Mouse (Mus musculus) megakaryocyte, embryonic 14.5 days (primary cell): ENCODE data around the gene Tef. TPM values are rescaled to one million over a fixed set of nuclear protein-coding genes. Genes with fewer than 3 reads are reported as not detected.
A peak's percentile ranks its signal among the peaks of the same experiment; 100 is the strongest.

Experiments
- H3K27me3 ChIP-seq: replicated peaks from 2 replicates; pipeline ENCODE3; 2012; ENCODE audit warnings: inconsistent platforms
- H3K36me3 ChIP-seq: replicated peaks from 2 replicates; pipeline ENCODE3; 2012; ENCODE audit warnings: low read length, inconsistent platforms, mixed read lengths
- H3K4me1 ChIP-seq: 2 replicates; pipeline ENCODE4 v1.6.1; 2012; ENCODE audit warnings: inconsistent platforms
- H3K4me3 ChIP-seq: replicated peaks from 2 replicates; pipeline ENCODE3; 2012; ENCODE audit warnings: moderate library complexity, mild to moderate bottlenecking, inconsistent platforms
- H3K9me3 ChIP-seq: 2 replicates; pipeline ENCODE4 v1.6.1; 2012; ENCODE audit warnings: inconsistent platforms
- FLI1 ChIP-seq: IDR thresholded peaks from 2 replicates; pipeline ENCODE4 v1.6.1; 2012; ENCODE audit warnings: low read length, inconsistent platforms, mixed read lengths
- GATA1 ChIP-seq: IDR thresholded peaks from 3 replicates; pipeline ENCODE4 v1.6.1; 2012; ENCODE audit warnings: mixed read lengths, low read length, inconsistent platforms, borderline replicate concordance
- polyA plus RNA-seq: library from polyadenylated mRNA; stranded (reverse); fragments of >175 nt; gene quantifications from 2 replicates; pipeline ENCODE4 v1.2.3, GENCODE M21; 2012; ENCODE audit warnings: low replicate concordance; ENCODE audit not compliant: insufficient read depth

Gene Tef
- polyA plus RNA-seq, 1 experiment, result 6.1 TPM

DNA sequence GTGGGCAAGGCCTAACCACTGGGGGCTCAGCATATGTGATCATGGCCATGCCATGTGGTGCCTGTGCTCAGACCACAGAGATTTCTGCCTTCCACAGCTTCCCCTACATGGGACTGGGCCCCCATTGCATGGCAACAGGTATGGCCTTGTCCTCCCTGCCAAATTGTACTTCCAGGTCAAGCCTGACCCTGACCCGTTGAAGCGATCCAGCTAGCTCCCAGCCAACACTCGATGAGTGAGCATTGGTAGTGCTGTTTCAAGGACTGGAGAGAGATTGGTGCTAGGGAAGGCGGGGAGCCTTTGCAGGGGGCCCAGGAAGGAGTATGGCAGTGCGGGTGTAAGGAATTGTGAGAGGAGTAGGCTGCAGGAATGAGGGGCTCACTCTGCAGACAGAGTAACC, 35.8 kb upstream of the Tef start:
- Histone ChIP-seq H3K36me3 (peaks cover 51% of the 10 kb centered on the region), H3K4me3 (no peak overlapping the region), H3K27me3 (no peaks in the 10 kb centered on the region), H3K4me1 (peaks cover 49% of the 10 kb centered on the region), H3K9me3 (peaks cover 4% of the 10 kb centered on the region)
- TF ChIP-seq FLI1, result no peak

DNA sequence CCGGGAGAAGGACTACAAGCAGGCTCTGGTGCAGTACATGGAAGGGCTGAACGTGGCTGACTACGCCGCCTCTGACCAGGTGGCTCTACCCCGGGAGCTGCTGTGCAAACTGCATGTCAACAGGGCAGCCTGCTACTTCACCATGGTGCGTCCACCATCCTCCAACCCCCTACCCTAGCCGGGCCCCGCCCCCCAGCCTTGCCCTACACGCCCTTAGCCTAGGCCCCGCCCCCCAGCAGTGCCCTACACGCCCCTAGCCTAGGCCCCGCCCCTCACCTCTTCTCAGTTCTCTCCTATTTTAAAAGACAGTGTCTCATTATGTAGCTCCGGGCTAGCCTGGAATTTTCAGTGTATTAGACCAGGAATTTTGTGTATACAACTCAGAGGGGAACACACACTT, 33.2 kb upstream of the Tef start:
- H3K4me1 ChIP-seq, result peaks cover 52% of the 10 kb centered on the region
- H3K36me3 ChIP-seq, result peaks cover 60% of the 10 kb centered on the region
- H3K27me3 ChIP-seq, result no peaks in the 10 kb centered on the region
- H3K4me3 ChIP-seq, result no peak overlapping the region
- TF ChIP-seq GATA1 (no peak), FLI1 (no peak)
- no peaks in the 10 kb centered on the region for H3K9me3 ChIP-seq

DNA sequence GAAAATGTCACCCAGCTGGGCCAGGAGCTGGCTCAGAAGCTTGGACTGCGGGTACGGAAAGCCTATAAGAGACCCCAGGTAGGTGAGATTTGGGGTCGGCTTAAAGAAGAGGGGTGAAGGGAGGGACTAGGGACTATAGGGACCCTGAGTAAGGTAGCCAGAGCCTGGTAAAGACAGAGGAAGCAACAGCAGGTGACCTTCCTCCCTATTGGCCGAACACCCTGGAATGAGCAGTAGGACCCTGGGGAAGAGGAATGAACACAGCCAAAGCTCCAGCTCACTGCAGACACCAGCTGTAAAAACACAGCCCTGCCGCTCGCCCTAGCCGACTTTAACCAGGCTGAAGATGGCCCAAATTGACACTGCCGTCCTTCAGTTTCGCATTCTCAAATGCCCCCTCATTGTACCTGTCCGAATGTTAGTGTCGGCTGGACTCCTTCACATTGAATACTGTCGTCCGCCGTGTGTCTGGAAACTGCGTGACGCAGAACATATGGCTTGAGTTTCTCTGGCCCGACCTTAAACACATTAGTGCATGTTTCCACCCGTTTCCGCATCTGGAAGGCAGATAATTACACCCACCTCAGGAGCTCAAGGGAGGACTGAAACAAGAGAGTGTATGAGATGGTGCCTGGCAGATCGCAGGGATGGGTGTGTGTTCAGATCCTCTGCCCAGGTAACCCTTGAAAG, 29.6 kb upstream of the Tef start:
- Histone ChIP-seq H3K9me3 (no peaks in the 10 kb centered on the region), H3K27me3 (no peaks in the 10 kb centered on the region), H3K4me1 (peaks cover 49% of the 10 kb centered on the region), H3K4me3 (no peak overlapping the region), H3K36me3 (peaks cover 90% of the 10 kb centered on the region)
- TF ChIP-seq GATA1, result no peak
- TF ChIP-seq FLI1, result no peak

DNA sequence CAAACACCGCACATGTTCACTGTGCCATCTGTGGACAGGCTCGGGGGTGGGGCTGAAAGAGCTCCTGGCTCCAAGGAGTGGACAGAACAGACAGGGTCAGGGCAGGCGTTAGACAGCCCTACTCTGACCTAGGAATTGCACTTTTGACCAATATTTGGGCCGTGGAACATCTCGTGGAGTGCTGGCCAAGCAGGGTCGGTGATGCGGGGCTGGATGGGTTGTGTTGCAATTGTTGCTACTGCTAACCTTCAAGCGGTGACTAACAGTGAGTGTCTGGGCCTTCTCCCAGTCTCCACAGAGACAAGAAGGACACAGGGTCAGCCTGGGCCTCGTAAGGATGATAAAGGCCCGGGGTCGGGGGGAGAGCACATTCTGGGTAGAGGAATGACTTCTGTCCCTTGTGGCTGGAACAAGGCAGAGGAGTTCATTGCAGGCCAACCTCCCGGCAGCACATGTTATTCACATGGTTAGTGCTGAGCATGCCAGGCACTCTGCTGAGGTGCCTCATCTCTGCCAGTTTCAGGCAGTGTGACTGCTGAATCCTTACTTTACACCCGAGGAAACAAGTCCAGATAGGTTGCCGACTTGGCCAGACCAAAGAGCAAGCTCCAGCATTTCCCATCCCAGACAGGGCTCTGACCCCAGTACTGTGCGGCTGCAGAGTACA, 27.6 kb upstream of the Tef start:
- H3K4me3 ChIP-seq, result no peak overlapping the region
- H3K9me3 ChIP-seq, result no peaks in the 10 kb centered on the region
- H3K36me3 ChIP-seq, result peaks cover 91% of the 10 kb centered on the region
- TF ChIP-seq FLI1 (no peak), GATA1 (no peak)
- H3K27me3 ChIP-seq, result no peaks in the 10 kb centered on the region
- peaks cover 60% of the 10 kb centered on the region for H3K4me1 ChIP-seq

DNA sequence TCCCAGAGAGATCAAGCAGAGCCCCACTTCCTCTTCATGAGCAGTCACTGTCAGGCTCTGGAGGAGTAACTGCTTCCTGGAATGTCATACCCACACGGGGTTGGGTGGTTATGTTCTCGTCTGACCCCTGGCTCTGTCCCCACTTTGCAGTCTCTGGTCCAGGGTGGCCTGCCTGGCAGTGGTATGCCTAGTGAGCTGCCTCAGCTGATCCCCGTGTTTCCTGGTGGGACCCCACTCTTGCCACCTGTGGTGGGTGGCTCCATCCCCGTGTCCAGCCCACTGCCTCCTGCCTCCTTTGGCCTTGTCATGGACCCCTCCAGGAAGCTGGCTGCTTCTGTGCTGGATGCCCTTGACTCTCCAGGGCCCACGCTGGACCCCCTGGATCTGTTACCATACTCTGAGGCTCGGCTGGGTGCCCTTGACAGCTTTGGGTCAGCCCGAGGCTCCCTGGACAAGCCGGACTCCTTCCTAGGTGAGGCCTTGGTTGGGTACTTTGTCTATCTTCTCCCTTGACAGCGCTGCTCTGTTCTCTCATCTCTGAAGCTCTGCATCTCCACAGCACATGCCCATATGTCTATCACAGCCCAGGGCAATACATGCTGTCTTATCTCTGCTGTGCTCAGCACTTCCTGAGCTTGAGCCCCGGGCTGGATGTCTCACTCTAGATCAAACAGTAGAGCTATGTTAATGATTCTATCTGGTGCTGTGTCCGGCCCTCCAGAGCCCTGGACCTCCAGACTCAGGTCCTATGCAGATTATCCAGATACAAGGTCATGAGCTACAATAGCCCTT, 25.4 kb upstream of the Tef start:
- H3K27me3 ChIP-seq, result no peaks in the 10 kb centered on the region
- peak overlapping the region; percentile 64 for H3K4me3 ChIP-seq
- no peaks in the 10 kb centered on the region for H3K9me3 ChIP-seq
- peaks cover 100% of the 10 kb centered on the region for H3K36me3 ChIP-seq
- peaks cover 60% of the 10 kb centered on the region for H3K4me1 ChIP-seq
- no peak for TF ChIP-seq GATA1
- no peak for TF ChIP-seq FLI1

DNA sequence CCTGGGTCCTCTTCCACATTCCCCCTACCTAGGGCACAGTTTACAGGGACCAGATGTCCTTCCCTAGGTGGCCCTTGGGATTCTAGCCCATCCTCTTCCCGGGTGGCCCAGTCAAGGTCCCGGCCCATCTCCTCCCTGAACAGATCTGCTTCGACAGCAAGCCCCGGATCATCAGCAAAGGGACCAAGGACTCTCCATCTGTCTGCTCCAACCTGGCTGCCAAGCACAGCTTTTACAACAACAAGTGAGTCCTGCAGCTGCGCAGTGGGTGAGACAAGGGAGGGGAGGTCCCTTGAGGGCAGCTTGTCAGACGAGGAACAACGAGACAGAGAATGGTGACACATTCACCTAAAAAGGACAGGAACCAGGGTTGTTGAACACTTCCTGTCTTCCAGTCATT, 20.4 kb upstream of the Tef start:
- H3K9me3 ChIP-seq, result no peaks in the 10 kb centered on the region
- H3K36me3 ChIP-seq, result peaks cover 96% of the 10 kb centered on the region
- TF ChIP-seq GATA1 (no peak), FLI1 (no peak)

DNA sequence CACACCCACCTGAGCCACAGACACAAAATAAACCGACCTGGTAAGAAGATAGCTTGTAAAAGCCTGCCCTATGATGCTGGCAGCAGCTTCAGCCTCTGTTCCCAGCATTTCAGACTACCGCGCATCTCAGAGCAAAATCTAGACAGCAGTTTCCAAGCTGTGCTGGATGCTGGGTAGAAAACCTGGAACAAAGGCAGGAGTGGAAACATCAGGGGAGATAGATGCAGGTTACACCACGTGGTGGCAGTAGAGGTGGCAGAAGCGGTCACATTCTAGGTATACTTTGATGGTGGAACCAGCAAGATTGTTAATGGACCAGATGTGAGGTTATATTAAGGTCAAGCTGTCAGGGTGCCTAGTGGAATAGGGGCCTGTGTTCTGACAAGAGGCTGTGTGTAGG, 17.5 kb upstream of the Tef start:
- Histone ChIP-seq H3K4me3 (no peak overlapping the region), H3K27me3 (no peaks in the 10 kb centered on the region), H3K36me3 (peaks cover 91% of the 10 kb centered on the region), H3K4me1 (peaks cover 6% of the 10 kb centered on the region; the same call in 1 of the 2 replicates), H3K9me3 (no peaks in the 10 kb centered on the region)
- TF ChIP-seq FLI1, result no peak
- TF ChIP-seq GATA1, result no peak

More for the DNA sequence above, 20.4 kb upstream of the Tef start:
- H3K4me1 ChIP-seq, result peaks cover 33% of the 10 kb centered on the region
- no peaks in the 10 kb centered on the region for H3K27me3 ChIP-seq
- H3K4me3 ChIP-seq, result no peak overlapping the region

DNA sequence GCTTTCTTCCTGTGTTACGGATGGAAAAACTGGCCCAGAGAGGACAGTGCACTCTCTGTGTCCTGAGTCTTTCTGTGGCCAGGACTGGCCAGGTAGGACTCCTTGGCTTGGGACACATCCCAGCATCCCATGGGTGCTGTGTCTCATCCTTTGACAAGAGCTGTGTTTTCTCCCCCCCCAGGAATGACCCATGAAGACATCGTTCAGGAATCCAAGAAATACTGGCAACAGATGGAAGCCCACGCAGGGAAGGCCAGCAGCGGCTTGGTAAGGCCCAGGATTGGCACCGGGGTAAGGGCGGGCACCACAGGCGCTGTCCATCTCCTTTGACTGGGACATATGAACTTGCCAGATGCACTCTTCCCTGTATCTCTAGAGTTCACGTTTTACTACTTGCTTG, 16.5 kb upstream of the Tef start:
- peaks cover 90% of the 10 kb centered on the region for H3K36me3 ChIP-seq
- H3K9me3 ChIP-seq, result no peaks in the 10 kb centered on the region
- H3K27me3 ChIP-seq, result no peaks in the 10 kb centered on the region
- TF ChIP-seq FLI1 (no peak), GATA1 (no peak)
- H3K4me3 ChIP-seq, result no peak overlapping the region
- peaks cover 5% of the 10 kb centered on the region; the same call in 1 of the 2 replicates for H3K4me1 ChIP-seq

DNA sequence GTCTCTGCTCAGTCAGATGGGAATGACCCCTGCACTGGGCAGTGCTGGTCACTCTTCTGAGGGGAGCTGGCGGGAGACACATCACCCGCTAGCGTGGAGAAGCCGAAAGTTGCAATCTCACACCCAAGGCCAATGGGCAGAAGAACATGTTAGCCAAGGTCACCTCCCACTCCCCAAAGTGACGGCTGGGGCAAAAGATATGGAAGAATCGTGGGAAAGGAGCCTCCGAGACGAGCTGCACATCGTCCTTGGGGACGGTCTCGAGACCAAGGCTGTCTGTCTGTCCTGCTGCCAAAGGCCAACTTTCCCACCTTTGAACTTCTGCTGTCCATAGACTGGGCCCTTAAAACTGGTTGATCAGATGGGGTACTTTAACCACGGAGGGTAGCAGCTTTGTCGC, 14.7 kb upstream of the Tef start:
- TF ChIP-seq GATA1 (no peak), FLI1 (no peak)
- peaks cover 10% of the 10 kb centered on the region for H3K4me1 ChIP-seq
- H3K9me3 ChIP-seq, result no peaks in the 10 kb centered on the region
- H3K36me3 ChIP-seq, result peaks cover 89% of the 10 kb centered on the region
- no peak overlapping the region for H3K4me3 ChIP-seq
- H3K27me3 ChIP-seq, result no peaks in the 10 kb centered on the region

DNA sequence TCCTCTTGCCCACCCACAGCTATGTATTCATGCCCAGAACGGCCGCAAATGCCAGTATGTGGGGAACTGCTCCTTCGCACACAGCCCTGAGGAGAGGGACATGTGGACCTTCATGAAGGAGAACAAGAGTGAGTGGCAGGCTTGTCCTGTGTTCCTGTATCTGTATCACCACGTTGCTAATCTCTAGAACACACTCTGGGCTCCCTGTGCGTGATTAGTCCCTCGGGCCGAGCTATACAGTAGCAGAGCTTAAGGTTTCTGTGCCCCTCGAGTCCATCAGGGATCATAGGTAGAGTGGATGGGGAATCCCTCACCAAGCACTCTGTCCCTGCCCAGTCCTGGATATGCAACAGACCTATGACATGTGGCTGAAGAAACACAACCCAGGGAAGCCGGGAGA, 9.8 kb upstream of the Tef start:
- peaks cover 73% of the 10 kb centered on the region for H3K36me3 ChIP-seq
- TF ChIP-seq GATA1, result no peak
- no peak for TF ChIP-seq FLI1

More for the DNA sequence above, 9.8 kb upstream of the Tef start:
- Histone ChIP-seq H3K4me3 (no peak overlapping the region), H3K9me3 (no peaks in the 10 kb centered on the region), H3K4me1 (peaks cover 27% of the 10 kb centered on the region), H3K27me3 (no peaks in the 10 kb centered on the region)
